Mouse (Mus musculus): ENCODE data around the gene Prmt7. TPM values are rescaled to one million over a fixed set of nuclear protein-coding genes. Genes with fewer than 3 reads are reported as not detected.

Prmt7 gene
- total and polyA plus RNA-seq, 3 experiments = 63.3 to 74.5 TPM; not detected in 1

- Histone ChIP-seq H3K36me3 (ENCODE audit: control insufficient read depth in 1 of 2, insufficient read depth in 2 of 2, low read length in 2 of 2) (peaks cover 2 to 21% of the 10 kb centered on the region in 2 experiments), H3K4me3 (ENCODE audit: control insufficient read depth in 1 of 2, insufficient read depth in 1 of 2, low read depth in 2 of 2, low read length in 2 of 2) (no peak overlapping the region), H3K9me3 (replicated peaks; ENCODE audit: insufficient read depth, low read length) (no peaks in the 10 kb centered on the region), H3K4me1 (ENCODE audit: control insufficient read depth in 1 of 2, insufficient read depth in 2 of 2, low read length in 2 of 2) (peaks cover 0 to 3% of the 10 kb centered on the region in 2 experiments; a peak in 1 of 4 replicates), H3K9ac (ENCODE audit: control insufficient read depth, low read depth, low read length, poor library complexity, severe bottlenecking) (no peak overlapping the region), H3K27ac (ENCODE audit: control insufficient read depth, low read depth, low read length) (no peak overlapping the region), H3K27me3 (ENCODE audit: control insufficient read depth in 1 of 2, insufficient read depth in 2 of 2, low read length in 2 of 2) (no peaks in the 10 kb centered on the region), H3K79me2 (ENCODE audit: control insufficient read depth, insufficient read depth, low read length, poor library complexity) (no peaks in the 10 kb centered on the region)
- DNase-seq (ENCODE audit: low read depth, low spot score) = no peak
- TF ChIP-seq ZC3H11A (IDR thresholded peaks at IDR 0.05; ENCODE audit: low read depth, low read length) (no peak), MYB (IDR thresholded peaks at IDR 0.05; ENCODE audit: low read depth, low read length) (no peak), TAL1 (IDR thresholded peaks at IDR 0.05; ENCODE audit: low read length) (no peak), RCOR1 (IDR thresholded peaks at IDR 0.05; ENCODE audit: low read depth, low read length) (no peak), NRF1 (IDR thresholded peaks at IDR 0.05; ENCODE audit: insufficient read depth, low read depth, low read length, poor library complexity, severe bottlenecking) (no peak), ZNF384 (IDR thresholded peaks at IDR 0.05; ENCODE audit: low read depth, low read length) (no peak), UBTF (IDR thresholded peaks at IDR 0.05; ENCODE audit: borderline replicate concordance, insufficient read depth, low read depth, low read length) (no peak), MXI1 (IDR thresholded peaks at IDR 0.05; ENCODE audit: low read depth, low read length) (no peak), E2F4 (IDR thresholded peaks at IDR 0.05; ENCODE audit: borderline replicate concordance, low read depth, low read length) (no peak), MAX (IDR thresholded peaks at IDR 0.05; ENCODE audit: low read length) (no peak), TBP (IDR thresholded peaks at IDR 0.05; ENCODE audit: low read depth, low read length) (no peak), CHD1 (IDR thresholded peaks at IDR 0.05; ENCODE audit: low read depth, low read length) (no peak), SMC3 (IDR thresholded peaks at IDR 0.05; ENCODE audit: low read depth, low read length) (no peak), EP300 (IDR thresholded peaks at IDR 0.05; ENCODE audit: low read depth in 1 of 2, low read length in 2 of 2) (no peak), GABPA (IDR thresholded peaks at IDR 0.05; ENCODE audit: low read depth, low read length) (no peak), GATA1 (IDR thresholded peaks at IDR 0.05; ENCODE audit: low read depth, low read length) (no peak), SIN3A (IDR thresholded peaks at IDR 0.05; ENCODE audit: low read length) (no peak), NELFE (IDR thresholded peaks at IDR 0.05; ENCODE audit: low read depth, low read length) (no peak), USF2 (IDR thresholded peaks at IDR 0.05; ENCODE audit: borderline replicate concordance in 1 of 2, insufficient read depth in 1 of 2, low read depth in 1 of 2, low read length in 2 of 2) (no peak), MEF2A (IDR thresholded peaks at IDR 0.05; ENCODE audit: extremely low read depth, insufficient replicate concordance, low read depth, low read length, poor library complexity, severe bottlenecking) (no peak)
Observed at GRCm38 (mm10) chr8:106234567-106235261, 24.0 kb downstream of the Prmt7 start.
